Mouse (Mus musculus) large intestine, adult 2 months (tissue): ENCODE data around the gene Zfp64. TPM values are rescaled to one million over a fixed set of nuclear protein-coding genes. Genes with fewer than 3 reads are reported as not detected.

Experiments used
- DNase-seq: peaks from one replicate; pipeline ENCODE4 v3.0.0-alpha.2; 2012; ENCODE audit warnings: low read depth, low spot score
- WGBS: fragments of 180-500 bp; shearing (Covaris S2); methylation state at CpG from one replicate; pipeline ENCODE4 v1.1.7; 2018; 5-methylcytosine and 5-hydroxymethylcytosine counted together
- polyA plus RNA-seq: library from polyadenylated mRNA; depleted of rRNA; stranded (reverse); fragments of >200 nt; gene quantifications from 2 replicates; pipeline ENCODE4 v1.2.3, GENCODE M21; 2012; rRNA removed

Zfp64 gene
- polyA plus RNA-seq = 19.0 and 25.3 TPM in 2 replicates

DNA sequence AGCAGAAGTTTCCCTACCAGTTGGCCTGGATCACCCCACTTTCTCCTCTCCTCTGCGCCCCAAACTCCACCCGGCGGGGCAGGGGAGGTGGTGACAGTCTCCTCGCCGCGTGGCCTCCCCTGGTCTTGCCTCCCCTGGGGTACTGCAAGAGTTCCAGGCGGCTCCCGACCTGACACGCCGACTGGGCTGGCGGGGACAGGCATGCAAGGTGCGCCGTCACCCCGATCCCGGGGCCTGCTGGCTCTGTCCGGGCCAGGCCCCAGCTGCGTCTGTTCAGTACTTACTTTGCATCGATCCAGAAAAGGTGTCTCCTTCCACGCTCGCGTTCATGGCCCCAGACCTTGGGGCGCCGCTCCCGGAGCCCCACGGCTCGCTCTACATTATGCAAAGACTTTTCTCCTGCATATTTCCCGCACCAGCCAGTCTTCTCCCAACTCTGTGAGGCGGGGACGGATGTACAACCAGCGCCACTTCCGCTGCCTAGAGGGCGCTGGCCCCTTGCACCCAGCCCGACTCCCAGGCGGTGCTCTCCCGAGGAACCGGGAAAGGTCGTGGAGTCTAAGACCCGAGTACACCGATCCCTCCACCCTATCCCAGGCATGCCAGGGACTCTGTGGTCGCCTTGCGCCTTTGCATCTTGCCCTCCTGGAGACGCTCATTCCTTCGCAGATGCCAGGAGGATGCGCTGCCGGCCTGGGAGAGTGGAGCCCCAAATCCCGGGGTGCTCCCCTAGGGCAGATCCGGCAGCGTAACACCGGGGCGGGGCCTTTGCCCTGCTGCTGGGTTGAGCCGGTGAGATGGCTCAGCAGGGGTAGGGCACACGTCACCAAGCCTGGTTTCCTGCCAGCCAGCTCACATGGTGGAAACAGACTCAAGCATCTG, at the start of gene Zfp64:
TSS of gene Zfp64 (minus strand) at position 753 of the 882 bp plus-strand sequence.
- under 1% methylated on average over 52 of the region's 52 CpGs for WGBS
- peak; percentile 67 for DNase-seq

DNA sequence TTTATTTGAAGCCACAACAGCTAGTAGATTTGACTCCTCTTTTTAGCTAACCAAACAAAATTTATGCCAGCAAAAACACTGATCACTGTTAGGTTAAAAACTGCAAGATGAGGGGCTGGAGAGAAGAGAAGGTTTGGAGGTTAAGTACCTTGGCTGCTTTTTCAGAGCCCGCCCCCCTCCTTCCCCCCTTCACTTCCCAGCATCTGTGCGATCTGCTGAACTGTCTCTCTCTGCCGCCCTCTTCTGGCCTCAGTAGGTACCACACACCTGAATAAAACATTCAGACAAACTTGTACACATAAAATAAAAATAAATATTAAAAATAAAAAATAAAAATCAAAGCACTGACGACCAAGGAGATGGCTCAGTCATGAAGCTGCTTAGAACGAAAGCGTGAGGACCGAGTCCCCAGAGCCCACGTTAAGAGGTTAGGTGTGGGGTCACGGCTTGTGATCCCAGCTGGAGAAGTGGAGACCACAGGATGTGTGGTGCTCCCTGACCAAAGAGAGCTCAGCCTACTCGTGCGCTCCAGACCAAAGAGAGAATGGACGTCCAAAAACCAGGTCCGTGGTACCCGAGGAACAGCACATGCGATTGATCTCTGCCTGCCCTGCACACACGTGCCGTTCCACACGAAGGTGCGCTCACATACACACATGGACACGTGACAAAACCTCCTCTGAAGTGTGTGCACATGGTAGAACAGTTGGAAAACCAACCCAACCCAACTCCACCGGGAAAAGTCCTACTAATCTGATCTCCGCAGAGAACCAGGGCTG, 37.4 kb upstream of the Zfp64 start:
- DNase-seq = no peak
- WGBS = 80% methylated on average over 22 of the region's 22 CpGs

DNA sequence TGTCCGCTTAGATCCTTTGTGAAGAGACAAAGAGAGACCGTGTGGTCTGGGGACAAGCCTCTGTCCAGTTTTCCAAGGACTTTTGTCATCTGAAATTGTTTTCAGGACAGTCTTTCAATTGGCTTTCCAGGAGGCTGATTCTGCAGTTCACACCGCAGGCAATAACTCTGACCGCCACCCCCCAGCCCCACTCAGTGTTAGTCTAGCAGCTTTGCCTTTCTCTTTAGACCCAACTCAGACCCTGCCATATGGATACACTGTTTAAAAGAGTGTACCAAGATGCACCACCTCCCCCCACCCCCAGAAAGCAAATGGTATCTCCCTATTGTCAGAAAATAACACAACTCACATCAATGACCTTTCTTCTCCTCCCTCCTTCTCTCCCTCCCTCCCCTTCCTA, 35.6 kb upstream of the Zfp64 start:
- 91% methylated on average over 4 of the region's 4 CpGs for WGBS
- DNase-seq = no peak

DNA sequence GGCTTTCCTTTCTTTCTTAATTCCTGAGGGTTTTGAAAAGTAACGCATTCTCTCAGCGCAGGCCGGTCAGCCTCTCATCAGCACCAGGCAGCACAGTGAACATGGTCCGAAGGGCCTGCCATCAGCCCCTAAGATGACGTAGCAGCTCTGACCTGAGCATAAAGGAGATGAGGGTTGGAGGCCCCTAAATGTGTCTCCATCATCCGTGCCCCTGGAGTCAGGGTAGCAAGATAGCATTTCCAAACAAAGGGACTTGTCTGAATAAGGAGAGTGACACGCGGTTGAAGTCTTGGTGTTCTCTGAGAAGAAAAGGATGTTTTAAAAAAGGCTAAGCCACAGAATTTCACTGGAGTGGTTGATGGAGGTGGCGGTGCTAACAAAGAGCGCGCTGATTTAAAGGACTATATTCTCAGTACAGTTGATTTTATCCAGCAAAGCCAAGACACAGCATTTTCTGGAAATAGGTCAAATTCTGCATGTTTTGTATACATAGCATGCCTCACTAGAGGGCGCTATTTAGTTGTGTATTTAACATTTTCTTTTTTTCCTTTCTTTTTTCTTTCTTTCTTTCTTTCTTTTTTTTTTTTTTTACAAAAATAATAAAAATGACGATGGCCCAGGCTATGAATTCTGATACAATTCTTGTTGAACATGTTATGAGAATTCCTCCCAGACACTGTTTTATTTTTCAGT, 34.8 kb upstream of the Zfp64 start:
- DNase-seq = no peak
- WGBS = 59% methylated on average over 13 of the region's 13 CpGs

DNA sequence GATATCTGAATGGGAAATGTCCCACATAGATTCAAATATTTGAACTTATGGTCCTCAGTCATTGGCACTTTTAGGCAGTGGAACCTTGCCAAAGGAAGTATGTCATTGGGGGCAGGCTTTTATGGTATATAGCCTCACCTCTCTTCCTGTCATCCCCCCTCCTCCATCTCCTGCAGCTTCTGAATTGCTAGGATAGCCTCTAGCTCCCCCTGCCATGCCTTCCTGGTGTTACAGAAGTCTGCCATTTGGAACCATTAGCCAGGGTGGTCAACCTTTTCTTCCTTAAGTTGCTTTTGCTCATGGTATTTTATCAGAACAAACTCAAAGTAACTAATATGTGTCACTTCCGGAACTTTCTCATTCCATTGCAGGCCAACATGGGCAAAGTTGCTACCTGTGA, 32.7 kb upstream of the Zfp64 start:
- no peak for DNase-seq
- WGBS = 95% methylated on average over 1 of the region's 1 CpGs

DNA sequence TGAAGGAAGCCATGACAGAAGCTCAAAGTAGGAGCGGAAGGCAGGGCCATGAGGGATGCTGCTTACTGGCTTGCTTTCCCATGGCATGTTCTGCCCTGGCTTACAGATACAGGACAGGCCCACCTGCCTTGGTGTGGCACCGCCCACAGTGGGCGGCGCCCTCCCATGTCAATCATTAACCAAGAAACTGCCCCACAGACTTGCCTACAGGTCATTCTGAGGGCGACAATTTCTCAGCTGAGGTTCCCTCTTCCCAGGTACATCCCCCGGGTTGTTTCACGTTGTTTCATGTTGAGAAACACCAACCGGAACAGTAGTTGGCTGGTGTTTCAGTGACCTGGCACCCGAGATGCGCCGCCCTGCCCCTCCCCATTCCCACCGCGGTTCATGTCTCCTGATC, 32.0 kb upstream of the Zfp64 start:
- no peak for DNase-seq
- WGBS = 62% methylated on average over 13 of the region's 13 CpGs

DNA sequence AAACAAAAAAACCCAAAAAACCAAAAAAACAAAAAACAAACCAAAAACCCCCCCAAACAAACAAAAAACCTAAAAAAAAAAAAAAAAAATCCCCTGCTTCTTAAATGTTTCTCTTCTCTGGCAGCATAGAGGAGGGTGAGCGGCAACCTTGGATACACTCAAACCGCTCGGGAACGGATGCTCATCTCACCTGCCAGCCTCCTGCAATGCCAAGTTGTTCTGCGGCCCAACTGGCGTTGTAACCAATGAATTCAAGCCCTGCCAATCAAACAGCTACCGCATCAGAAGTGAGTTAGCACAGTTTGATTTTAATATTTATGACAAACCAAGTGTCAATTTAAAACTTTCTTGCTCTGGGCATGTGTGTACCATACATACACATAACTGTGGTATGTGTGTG, 26.6 kb upstream of the Zfp64 start:
- DNase-seq = no peak
- 91% methylated on average over 7 of the region's 7 CpGs for WGBS

DNA sequence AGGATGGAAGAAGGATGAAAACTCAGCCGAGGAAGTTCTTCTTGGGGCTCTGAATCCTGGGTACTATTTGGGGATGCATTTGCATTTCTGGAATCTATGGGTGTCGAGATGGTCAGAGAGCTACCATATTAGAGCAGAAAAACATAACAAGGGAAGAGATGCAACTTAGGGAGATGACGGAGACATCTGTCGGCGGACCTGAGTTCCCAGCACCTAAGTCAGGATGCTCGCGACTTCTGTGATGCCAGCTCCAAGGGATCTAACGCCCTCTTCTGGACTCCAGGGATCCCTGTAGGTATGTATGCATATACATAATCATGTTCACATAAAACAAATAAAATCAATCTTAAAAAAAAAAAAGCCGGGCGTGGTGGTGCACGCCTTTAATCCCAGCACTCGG, 26.1 kb upstream of the Zfp64 start:
- DNase-seq = no peak

DNA sequence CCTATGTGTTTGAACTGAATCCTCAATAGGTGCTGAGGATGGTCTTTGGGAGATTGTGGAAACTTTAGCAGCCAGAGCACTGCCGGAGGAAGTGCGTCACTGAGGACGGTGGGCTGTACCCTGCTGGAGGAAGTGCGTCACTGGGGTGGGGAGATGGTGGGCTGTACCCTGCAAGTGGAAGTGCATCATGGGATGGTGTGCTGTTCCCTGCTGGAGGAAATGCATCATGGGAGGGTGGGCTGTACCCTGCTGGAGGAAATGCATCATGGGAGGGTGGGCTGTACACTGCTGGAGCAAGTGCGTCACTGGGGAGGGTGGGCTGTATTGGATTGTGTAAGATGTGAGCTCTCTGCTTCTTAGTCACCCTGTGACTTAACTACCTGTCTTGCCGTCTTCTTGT, 25.5 kb upstream of the Zfp64 start:
- 52% methylated on average over 6 of the region's 6 CpGs for WGBS
- DNase-seq = no peak

More for the DNA sequence above, 26.1 kb upstream of the Zfp64 start:
- 79% methylated on average over 12 of the region's 12 CpGs for WGBS

DNA sequence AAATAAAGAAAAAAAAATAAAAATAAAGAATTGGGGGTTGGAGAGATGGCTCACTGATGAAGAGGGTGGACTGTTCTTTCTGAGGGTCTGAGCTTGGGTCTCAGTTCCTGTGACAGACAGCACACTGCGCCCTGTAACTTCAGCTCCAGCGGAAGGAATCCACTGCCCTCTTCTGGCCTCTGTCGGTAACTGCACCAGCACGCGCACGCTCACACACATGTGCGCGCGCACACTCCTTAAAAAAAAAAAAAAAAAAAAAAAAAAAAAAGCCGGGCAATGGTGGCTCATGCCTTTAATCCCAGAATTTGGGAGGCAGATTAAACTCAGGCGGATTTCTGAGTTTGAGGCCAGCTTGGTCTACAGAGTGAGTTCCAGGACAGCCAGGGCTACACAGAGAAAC, 24.4 kb upstream of the Zfp64 start:
- DNase-seq = no peak
- WGBS = 68% methylated on average over 11 of the region's 11 CpGs

DNA sequence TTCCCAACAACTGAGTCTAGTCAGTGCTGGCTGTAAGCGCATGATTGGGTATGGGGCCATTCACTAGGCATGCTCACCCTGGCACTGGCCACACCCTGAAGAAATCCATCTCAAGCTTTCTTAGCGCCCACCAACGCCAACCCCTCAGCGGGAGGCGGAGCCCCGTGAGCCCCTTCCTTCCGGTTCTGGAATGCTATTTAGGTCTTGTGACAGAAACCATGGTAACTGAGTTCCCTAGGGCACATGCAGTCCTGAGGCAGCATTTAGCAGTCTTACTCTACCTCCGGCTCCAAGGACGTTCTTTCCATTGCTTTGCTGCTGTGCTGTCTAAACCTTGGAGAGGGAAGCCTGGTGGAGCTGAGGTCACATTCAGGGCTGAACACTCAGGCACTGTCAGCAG, 22.6 kb upstream of the Zfp64 start:
- no peak for DNase-seq
- WGBS = 54% methylated on average over 9 of the region's 9 CpGs

DNA sequence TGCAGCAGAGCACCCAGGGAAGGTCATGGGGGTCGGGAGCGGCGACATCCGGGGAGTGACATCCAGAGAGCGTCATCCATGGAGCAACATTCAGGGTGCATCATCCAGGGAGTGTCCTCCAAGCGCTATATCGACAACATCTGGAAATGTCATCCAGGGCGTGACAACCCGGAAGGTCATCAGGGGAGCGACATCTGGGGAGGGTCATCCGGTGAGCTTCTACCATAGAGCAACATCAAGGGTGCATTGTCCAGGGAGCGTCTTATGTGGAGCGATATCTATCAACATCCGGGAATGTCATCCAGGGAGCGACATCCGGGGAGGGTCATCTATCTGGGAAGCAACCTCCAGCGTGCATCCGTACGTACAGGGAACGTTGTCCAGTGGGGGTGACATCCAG, 14.7 kb upstream of the Zfp64 start:
- DNase-seq = no peak
- 92% methylated on average over 20 of the region's 20 CpGs for WGBS

DNA sequence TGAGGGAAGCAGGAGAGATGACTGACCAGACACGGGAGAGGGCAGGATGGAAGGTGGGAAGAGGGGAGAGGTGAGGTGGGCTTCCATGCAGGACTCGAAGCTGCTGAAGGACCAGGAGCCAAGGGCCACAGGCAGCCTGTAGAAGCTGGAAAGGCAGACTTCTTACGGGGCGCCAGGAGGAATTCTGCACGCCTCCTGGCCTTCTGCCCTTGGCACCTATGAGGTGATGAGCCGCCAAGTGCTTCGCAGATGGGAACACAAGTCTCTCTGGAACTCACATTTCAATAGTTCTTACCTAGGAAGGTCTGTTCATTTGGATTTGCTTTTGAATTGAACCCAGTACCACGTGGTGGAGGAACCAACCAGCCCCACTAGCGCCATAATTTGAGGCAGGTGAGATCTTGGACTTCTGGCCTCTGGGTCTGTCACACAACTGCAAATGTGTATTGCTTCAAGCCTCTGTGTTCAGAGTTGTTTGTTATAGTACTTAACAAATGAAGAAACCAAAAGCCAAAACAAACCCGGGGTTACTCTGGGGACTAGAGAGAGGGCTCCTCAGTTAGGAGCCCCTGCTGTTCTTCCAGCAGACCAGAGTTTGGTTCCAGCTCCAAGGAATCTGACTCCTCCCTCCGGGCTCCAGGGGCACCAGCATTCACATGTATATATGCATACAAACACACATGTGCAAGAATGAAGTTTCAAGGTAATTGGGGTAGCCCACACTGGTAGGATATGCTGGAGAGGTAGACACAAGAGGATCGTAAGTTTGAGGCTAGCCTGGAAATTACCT, 12.9 kb upstream of the Zfp64 start:
- WGBS = 83% methylated on average over 12 of the region's 12 CpGs
- no peak for DNase-seq

DNA sequence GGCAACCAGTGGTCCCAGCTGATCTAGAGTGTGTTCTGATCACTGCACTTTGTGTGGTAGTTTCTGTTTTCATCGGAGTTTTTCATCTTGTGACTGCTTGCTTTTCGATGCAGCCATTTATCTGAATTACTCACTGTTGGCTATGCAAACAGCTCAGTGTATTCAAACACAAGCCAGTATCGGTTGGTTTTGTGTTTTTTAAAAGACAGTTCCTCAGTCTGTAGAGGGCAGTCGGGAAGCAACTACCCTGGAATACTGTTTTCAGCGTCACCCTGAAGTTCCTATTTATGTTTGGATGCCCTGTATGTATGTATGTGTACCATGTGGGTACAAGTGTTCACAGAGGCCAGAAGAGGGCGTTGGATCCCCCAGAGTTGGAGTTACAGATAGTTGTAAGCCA, 11.1 kb upstream of the Zfp64 start:
- WGBS = 63% methylated on average over 6 of the region's 6 CpGs
- no peak for DNase-seq

DNA sequence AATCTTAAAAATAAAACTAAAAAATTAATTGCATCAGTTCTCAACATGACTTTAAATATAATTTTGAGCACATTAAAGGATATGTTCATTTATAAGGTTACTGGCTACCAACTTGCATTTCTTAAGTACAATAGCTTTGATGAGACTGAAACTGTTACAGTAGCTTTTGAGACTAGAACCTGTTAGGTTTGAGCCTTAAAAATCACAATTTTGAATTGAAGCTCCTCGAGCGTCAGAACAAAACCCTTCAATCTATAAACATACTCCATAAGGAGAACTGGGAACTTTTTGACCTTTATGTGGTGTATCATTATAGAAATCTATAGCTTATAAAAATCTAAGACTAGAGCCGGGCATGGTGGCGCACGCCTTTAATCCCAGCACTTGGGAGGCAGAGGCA, 9.5 kb upstream of the Zfp64 start:
- no peak for DNase-seq
- 97% methylated on average over 5 of the region's 5 CpGs for WGBS

DNA sequence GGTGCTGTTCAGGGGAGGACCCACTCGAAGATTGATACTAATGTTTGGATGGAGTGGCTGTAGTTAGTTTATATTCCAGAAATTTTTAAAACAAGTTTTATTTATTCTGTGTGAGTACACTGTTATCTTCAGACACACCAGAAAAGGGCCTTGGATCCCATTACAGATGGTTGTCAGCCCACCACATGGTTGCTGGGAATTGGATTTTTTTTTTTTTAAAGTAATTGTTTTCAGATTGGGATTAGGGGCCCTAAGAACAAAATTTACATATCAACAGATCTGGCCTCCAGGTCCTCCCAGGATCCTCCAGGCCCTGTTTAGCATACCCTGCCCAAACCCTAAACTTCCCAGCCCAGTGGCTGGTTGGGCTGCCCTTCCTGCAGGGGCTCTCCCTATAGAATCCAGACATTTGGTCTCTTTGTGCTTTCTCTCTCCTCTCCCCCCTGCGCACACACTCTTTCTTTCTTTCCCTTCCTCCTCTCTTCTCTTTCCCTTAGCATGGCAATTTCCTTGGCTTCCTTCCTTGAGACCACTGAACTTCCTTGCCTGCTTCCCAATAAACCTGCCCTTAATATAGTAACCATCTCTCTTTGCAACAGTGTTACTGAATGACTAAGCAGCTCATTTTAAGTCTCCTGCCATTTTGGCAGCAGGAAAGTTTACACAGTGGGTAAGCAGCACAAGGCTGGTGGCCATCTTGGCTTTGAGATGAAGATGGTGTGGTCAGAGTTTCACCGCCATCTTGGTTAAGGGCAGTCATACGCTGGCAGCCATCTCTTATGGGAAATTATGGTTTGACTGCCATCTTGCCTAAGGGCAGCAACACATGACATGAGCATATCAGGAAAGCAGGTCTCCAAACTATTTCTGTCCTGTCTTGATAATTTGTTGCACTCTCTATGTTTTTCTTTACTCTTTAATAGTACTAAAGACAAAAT, 6.6 kb upstream of the Zfp64 start:
- DNase-seq = no peak
- 89% methylated on average over 4 of the region's 4 CpGs for WGBS

DNA sequence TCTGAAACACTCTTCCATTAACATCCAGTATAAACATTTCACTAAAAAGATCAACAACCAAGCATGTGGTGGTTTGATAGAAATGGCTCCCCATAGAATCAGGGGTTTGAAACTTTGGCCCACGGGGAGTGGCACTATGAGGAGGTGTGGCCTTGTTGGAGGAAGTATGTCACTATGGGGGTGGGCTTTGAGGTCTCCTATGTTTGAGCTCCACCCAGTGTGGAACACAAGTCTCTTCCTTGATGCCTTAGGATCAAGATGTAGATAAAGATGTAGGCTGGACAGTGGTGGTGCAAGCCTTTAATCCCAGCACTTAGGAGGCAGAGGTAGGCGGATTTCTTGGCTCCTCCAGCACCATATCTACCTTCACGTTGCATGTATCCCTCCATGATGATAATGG, 5.4 kb upstream of the Zfp64 start:
- 81% methylated on average over 3 of the region's 3 CpGs for WGBS
- DNase-seq = no peak

DNA sequence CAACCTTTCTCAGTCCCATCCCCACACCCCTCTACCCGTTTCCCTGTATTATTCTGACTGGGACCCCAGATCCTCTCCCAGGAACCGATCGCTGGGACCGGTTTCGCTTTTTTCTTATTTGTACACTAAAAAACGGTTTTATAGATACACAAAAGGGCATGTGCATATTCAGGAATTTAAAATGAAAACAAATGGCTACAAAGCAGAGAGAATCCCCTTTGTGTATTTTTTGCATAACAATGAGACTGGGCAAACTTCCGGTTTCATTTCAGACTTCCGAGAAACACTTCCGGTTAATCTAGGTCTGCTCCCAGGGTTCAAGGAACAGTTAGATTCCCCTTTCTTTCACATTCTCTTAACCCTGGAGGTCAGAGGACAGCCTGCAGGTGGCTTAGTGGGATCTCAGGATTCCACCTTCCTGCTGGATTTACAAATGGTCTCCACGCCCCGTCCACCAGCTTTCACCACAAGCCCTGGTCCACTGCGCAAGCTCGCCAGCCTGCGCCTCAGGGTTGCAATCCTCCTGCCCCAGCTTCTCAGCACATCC, 4.0 kb upstream of the Zfp64 start:
- 80% methylated on average over 14 of the region's 14 CpGs for WGBS

More for the DNA sequence above, 4.0 kb upstream of the Zfp64 start:
- DNase-seq = no peak
